Mouse (Mus musculus) liver, embryonic 15.5 days (tissue): ENCODE measurements around the gene Tmem238. TPM values are rescaled to one million over a fixed set of nuclear protein-coding genes. Genes with fewer than 3 reads are reported as not detected.
"Not testable (repeated sequence)": the region's sequence is repeated elsewhere in the genome, so short reads cannot be mapped to it uniquely, and the experiment has no call there.

Source experiments
- ATAC-seq: fragments of 200-750 bp; cut with Nextera tagmentation; 2 replicates; pipeline ENCODE4 v1.8.0; 2017; ENCODE audit warnings: moderate number of reproducible peaks, mild to moderate bottlenecking, moderate library complexity; ENCODE audit not compliant: insufficient read depth
- H3K27ac ChIP-seq: fragments of 300-500 bp; sonication (generic); replicated peaks from 2 replicates; pipeline ENCODE4 v1.5.1; 2015; ENCODE audit warnings: mild to moderate bottlenecking, inconsistent platforms
- H3K27me3 ChIP-seq: fragments of 300-500 bp; sonication (generic); 2 replicates; pipeline ENCODE4 v1.6.1; 2015; ENCODE audit warnings: mild to moderate bottlenecking, inconsistent platforms
- H3K36me3 ChIP-seq: fragments of 300-500 bp; sonication (generic); replicated peaks from 2 replicates; pipeline ENCODE4 v1.6.1; 2015; ENCODE audit warnings: moderate library complexity, mild to moderate bottlenecking, inconsistent platforms
- H3K4me1 ChIP-seq: fragments of 300-500 bp; sonication (generic); replicated peaks from 2 replicates; pipeline ENCODE4 v1.6.1; 2015; ENCODE audit warnings: inconsistent platforms
- H3K4me2 ChIP-seq: fragments of 300-500 bp; sonication (generic); 2 replicates; pipeline ENCODE4 v1.6.1; 2015; ENCODE audit warnings: moderate library complexity, mild to moderate bottlenecking, inconsistent platforms
- H3K4me3 ChIP-seq: fragments of 300-500 bp; sonication (generic); replicated peaks from 2 replicates; pipeline ENCODE4 v1.5.1; 2015; ENCODE audit warnings: mild to moderate bottlenecking, inconsistent platforms
- H3K9ac ChIP-seq: fragments of 300-500 bp; sonication (generic); 2 replicates; pipeline ENCODE4 v1.6.1; 2015; ENCODE audit warnings: moderate library complexity, mild to moderate bottlenecking, inconsistent platforms
- H3K9me3 ChIP-seq: fragments of 300-500 bp; sonication (generic); replicated peaks from 2 replicates; pipeline ENCODE4 v1.6.1; 2016; ENCODE audit warnings: inconsistent platforms
- WGBS: fragments of 180-500 bp; shearing (Covaris S2); methylation state at CpG from one replicate; pipeline ENCODE4 v1.1.7; 2015; ENCODE audit warnings: mixed read lengths; ENCODE audit not compliant: insufficient replicate concordance; 5-methylcytosine and 5-hydroxymethylcytosine counted together
- polyA plus RNA-seq: library from polyadenylated mRNA; unstranded; fragments of >200 nt; fragmentation: Nextera tagmentation; extraction: Ambion mirVana; gene quantifications from 2 replicates; pipeline ENCODE4 v1.2.1, GENCODE M21; 2015

Gene Tmem238
- 9.5 and 10.3 TPM in 2 replicates for polyA plus RNA-seq

DNA sequence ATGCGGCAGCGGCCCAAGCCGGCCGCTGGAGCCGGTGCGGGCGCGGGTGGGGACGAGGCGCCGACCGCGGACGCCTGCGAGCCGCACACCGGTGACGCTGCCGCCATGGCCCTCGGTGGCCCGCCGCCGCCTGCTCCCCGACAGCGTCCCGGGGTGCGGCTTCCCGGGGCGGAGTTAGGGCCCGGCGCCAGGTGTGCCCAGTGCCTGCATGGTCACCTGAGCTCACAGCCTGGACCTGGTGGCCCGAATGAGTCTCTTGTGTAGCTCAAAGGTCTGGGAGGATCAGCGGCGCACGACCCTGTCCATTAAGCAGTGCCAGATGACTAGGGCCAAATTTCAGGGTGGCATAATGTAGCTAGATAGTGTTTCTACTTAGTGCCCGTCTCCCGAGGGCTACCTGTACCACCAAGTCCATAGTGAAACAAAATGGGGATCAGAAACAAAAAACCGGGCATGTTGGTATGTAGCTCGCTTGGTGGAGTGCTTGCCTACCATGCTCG is at the start of gene Tmem238:
Tmem238 (minus strand) TSS at position 221 of the 500 bp plus-strand sequence.
- Histone ChIP-seq H3K4me2 (peak within 1 kb of the TSS; percentile 97), H3K9ac (peak within 1 kb of the TSS; percentile 81), H3K36me3 (peaks cover 20% of the 10 kb centered on the region), H3K9me3 (no peaks in the 10 kb centered on the region), H3K27ac (peak within 1 kb of the TSS; percentile 74), H3K4me3 (peak within 1 kb of the TSS; percentile 76), H3K4me1 (peaks cover 52% of the 10 kb centered on the region), H3K27me3 (no peaks in the 10 kb centered on the region)
- peak; percentile 39 for ATAC-seq
- 7% methylated on average over 40 of the region's 40 CpGs for WGBS

- no peaks in the 10 kb centered on the region for H3K9me3 ChIP-seq
- H3K27me3 ChIP-seq: peaks cover 95% of the 10 kb centered on the region
- H3K36me3 ChIP-seq: no peaks in the 10 kb centered on the region
- peaks cover 7% of the 10 kb centered on the region for H3K4me1 ChIP-seq
- no peak overlapping the region for H3K4me2 ChIP-seq
- no peak overlapping the region for H3K27ac ChIP-seq
- 16% methylated on average over 1 of the region's 1 CpGs for WGBS
- no peak overlapping the region for H3K9ac ChIP-seq
- no peak for ATAC-seq
- no peak overlapping the region for H3K4me3 ChIP-seq
Observed at GRCm38 (mm10) chr7:4837639-4838038, 48.2 kb upstream of the Tmem238 start.

DNA sequence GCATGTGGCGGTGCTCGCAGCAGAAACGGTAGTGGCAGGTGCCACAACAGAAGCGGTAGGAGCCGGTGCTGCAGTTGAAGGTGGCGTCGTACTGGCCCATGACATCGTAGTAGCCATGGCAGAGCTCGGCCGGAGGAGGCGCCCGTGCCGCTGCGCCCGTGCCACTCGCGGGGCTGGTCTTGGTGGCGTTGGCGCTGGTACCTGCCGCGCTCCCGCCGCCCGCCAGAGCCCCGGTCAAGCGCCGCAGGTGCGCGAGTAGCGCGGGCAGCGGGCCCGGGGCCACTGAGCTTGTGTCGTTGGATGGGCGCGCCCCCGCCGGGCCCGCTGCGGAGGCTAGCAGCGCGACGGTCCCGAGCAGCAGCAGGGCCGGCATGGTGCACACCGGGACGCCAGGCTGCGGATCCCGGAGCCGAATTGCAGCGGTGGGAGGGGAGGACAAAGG is 46.9 kb upstream of the Tmem238 start:
- WGBS: under 1% methylated on average over 43 of the region's 51 CpGs
- Histone ChIP-seq H3K9me3 (no peaks in the 10 kb centered on the region), H3K27ac (no peak overlapping the region), H3K4me1 (peaks cover 7% of the 10 kb centered on the region), H3K4me3 (peak overlapping the region; percentile 33), H3K9ac (no peak overlapping the region), H3K4me2 (peak overlapping the region; percentile 64), H3K27me3 (peaks cover 95% of the 10 kb centered on the region), H3K36me3 (no peaks in the 10 kb centered on the region)
- ATAC-seq: no peak

- WGBS: 5% methylated on average over 34 of the region's 34 CpGs
- Histone ChIP-seq H3K4me1 (peaks cover 7% of the 10 kb centered on the region), H3K4me3 (peak overlapping the region; percentile 33), H3K4me2 (peak overlapping the region; percentile 64), H3K9me3 (no peaks in the 10 kb centered on the region), H3K27me3 (peaks cover 95% of the 10 kb centered on the region), H3K27ac (no peak overlapping the region), H3K9ac (no peak overlapping the region), H3K36me3 (no peaks in the 10 kb centered on the region)
- ATAC-seq: no peak
Observed at GRCm38 (mm10) chr7:4835631-4836327, 46.3 kb upstream of the Tmem238 start.

GRCm38 (mm10) chr7:4830476-4830875 is 41.0 kb upstream of the Tmem238 start:
- H3K9ac ChIP-seq: no peak overlapping the region
- no peaks in the 10 kb centered on the region for H3K9me3 ChIP-seq
- WGBS: 6% methylated on average over 12 of the region's 12 CpGs
- H3K4me2 ChIP-seq: no peak overlapping the region
- H3K4me1 ChIP-seq: no peaks in the 10 kb centered on the region
- peaks cover 57% of the 10 kb centered on the region for H3K27me3 ChIP-seq
- no peak for ATAC-seq
- no peaks in the 10 kb centered on the region for H3K36me3 ChIP-seq
- H3K27ac ChIP-seq: no peak overlapping the region
- H3K4me3 ChIP-seq: no peak overlapping the region

DNA sequence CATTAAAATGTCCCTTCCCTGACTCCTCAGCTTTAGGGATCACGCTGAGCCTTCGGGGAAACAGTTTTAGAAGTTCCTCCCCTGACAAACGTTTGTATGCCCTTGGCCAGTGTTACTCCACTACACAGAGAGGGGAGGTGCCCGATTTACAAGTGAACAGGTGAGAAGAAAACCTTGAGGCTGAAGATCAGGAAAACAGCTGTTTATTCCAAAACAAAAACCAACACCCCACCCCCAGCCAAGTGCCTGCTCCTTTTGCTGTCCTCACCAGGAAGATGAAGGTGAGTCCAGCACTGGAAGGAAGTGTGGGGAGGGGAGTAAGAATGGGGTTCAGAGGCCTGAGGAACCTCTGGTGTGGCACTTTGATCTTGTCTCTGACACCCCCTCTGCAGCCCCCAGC is 35.9 kb upstream of the Tmem238 start:
- ATAC-seq: no peak
- no peak overlapping the region for H3K9ac ChIP-seq
- no peak overlapping the region for H3K4me3 ChIP-seq
- no peak overlapping the region for H3K4me2 ChIP-seq
- H3K27me3 ChIP-seq: peaks cover 11% of the 10 kb centered on the region
- no peaks in the 10 kb centered on the region for H3K9me3 ChIP-seq
- H3K36me3 ChIP-seq: no peaks in the 10 kb centered on the region
- H3K4me1 ChIP-seq: no peaks in the 10 kb centered on the region
- H3K27ac ChIP-seq: no peak overlapping the region
- 22% methylated on average over 4 of the region's 4 CpGs for WGBS

DNA sequence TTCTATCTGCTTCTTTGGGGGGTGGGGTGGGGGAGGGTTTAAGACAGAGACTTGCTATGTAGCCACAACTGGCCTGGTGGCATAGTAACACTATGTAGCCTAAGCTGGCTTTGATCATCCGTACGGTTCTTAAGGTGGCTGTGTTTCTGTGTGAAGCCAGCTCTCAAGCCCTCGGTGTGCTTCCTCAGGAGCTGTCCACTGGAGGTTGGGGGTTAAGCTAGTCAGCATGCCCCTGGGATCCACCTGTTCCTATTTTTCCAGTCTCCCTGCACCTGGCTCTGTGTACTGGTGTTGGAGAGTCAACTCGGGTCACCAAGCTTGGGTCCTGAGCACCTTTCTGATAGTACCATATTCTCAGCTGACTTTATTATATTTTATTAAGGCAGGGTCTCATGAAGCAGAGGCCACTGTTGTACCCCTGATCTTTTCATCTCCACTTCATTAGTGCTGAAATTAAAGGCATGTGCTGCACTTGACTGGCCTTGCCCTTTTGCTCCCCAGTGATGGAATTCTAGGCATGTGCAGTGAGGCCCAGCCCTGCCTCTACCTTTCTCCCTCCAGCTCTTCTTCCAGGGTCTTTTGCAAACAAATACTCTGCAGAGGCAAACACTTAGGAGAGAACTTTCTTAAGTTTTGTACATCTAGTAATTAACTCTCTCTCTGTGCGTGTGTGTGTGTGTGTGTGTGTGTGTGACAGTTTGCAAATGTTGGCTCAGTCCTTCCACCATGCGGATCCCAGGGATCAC is 32.9 kb upstream of the Tmem238 start:
- Histone ChIP-seq H3K27ac (no peak overlapping the region), H3K9me3 (no peaks in the 10 kb centered on the region), H3K4me1 (no peaks in the 10 kb centered on the region), H3K36me3 (no peaks in the 10 kb centered on the region), H3K9ac (no peak overlapping the region), H3K4me3 (no peak overlapping the region), H3K4me2 (no peak overlapping the region), H3K27me3 (peaks cover 5% of the 10 kb centered on the region; the same call in 1 of the 2 replicates)
- ATAC-seq: no peak
- WGBS: 61% methylated on average over 6 of the region's 6 CpGs

DNA sequence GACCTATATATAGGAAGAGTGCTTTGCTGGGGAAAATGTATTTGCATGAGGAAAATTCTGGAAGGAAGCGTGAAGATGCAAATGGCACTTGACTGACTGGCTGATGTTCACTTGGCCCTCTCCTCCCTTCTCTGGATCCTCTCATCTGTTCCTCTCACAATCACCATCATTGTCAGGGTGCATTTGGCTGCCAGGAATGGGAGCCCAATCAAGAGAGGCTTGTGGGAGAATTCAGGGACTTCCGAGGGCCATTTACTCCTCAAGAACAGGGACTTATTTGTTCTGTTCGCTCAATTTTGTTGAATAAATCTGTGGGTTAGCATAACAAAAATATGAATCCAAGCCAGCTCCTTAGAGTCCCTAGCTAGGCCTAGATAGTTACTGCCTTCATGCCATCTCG is 32.2 kb upstream of the Tmem238 start:
- no peaks in the 10 kb centered on the region for H3K9me3 ChIP-seq
- no peak overlapping the region for H3K9ac ChIP-seq
- H3K4me1 ChIP-seq: no peaks in the 10 kb centered on the region
- 61% methylated on average over 4 of the region's 4 CpGs for WGBS
- no peak overlapping the region for H3K4me2 ChIP-seq
- no peak overlapping the region for H3K4me3 ChIP-seq
- no peak for ATAC-seq
- H3K27ac ChIP-seq: no peak overlapping the region
- peaks cover 5% of the 10 kb centered on the region; the same call in 1 of the 2 replicates for H3K27me3 ChIP-seq
- no peaks in the 10 kb centered on the region for H3K36me3 ChIP-seq

DNA sequence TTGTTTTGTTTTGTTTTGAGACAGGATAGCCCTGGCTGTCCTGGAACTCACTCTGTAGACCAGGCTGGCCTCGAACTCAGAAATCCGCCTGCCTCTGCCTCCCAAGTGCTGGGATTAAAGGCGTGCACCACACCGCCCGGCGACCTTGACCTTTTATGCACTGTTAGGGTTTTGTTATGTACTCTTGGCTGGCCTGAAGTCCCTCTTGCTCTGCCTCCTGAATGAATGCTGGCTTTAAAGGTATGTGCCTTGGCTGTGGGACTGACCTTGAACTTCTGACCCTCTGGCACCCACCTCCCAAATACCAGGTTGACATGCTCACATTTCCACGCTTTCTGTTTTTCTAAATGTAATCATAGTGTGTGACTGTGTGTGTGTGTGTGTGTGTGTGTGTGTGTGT is 31.5 kb upstream of the Tmem238 start:
- not testable (repeated sequence) for H3K4me2 ChIP-seq, H3K9ac ChIP-seq, ATAC-seq, H3K27ac ChIP-seq, H3K9me3 ChIP-seq, H3K27me3 ChIP-seq, H3K4me3 ChIP-seq, H3K4me1 ChIP-seq, H3K36me3 ChIP-seq
- WGBS: 60% methylated on average over 7 of the region's 7 CpGs

DNA sequence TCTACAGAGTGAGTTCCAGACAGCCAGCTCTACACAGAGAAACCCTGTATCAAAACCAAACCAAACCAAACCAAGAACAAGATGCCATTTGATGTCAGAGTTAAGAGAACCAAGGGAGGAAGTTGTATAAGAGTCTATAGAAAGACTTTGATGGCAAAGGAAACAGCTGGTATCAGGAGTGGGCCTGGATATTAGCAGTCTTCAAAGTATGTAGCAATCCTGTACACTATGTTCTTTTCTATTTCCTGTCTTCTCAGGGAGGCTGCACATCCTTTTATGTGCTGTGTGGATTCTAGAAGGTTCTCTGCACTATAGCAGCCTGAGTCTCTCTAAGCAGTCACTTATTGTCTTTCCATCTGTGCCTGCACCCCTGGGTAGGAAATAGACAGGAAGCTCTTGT is 27.1 kb upstream of the Tmem238 start:
- no peak for ATAC-seq
- no peaks in the 10 kb centered on the region for H3K36me3 ChIP-seq
- no peak overlapping the region for H3K9ac ChIP-seq
- no peaks in the 10 kb centered on the region for H3K9me3 ChIP-seq
- H3K27me3 ChIP-seq: 0 out of 2 replicates have a peak, but pooled peaks cover 5% of the 10 kb centered on the region
- H3K4me1 ChIP-seq: peaks cover 6% of the 10 kb centered on the region
- no peak overlapping the region for H3K4me3 ChIP-seq
- H3K4me2 ChIP-seq: no peak overlapping the region
- H3K27ac ChIP-seq: no peak overlapping the region

DNA sequence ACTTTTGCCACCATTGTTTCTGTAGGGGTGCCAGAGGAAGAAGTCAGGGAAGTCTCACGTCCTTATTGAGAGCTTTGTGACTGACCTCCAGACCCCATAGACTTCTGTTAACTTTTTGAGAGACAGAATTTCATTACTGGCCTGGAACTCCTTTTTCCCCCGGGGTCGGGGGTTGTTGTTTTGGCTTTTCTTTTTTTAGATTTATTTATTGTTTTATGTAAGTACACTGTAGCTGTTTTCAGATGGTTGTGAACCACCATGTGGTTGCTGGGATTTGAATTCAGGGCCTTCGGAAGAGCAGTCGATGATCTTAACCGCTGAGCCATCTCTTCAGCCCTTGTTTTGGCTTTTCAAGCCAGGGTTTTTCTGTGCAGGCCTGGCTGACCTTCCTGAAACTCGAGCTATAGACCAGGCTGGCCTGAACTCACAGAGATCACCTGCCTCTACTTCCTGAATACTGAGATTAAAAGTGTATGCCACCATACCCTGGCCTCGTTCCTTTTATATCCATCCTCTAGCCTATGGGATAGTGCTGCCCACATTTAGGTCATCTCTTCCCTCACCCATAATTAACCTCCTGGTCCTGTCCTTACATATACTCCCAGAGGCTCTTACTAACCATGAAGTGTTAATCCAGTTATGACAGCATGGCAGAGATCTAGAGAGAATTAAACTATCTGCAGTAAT is 23.8 kb upstream of the Tmem238 start:
- H3K4me1 ChIP-seq: peaks cover 35% of the 10 kb centered on the region
- peak overlapping the region; percentile 95 for H3K27ac ChIP-seq
- H3K36me3 ChIP-seq: peaks cover 31% of the 10 kb centered on the region
- H3K4me2 ChIP-seq: peak overlapping the region; percentile 88
- peak overlapping the region; percentile 98 for H3K4me3 ChIP-seq
- peak overlapping the region; percentile 66 for H3K9ac ChIP-seq
- no peaks in the 10 kb centered on the region for H3K9me3 ChIP-seq
- H3K27me3 ChIP-seq: no peaks in the 10 kb centered on the region
- WGBS: 14% methylated on average over 8 of the region's 8 CpGs
- ATAC-seq: no peak
